Mouse (Mus musculus) cortical plate, adult 2 months (tissue): ENCODE measurements around the gene 1110051M20Rik.

ENCODE experiments used
- CTCF ChIP-seq: fragments of 200-500 bp; IDR thresholded peaks from 2 replicates; pipeline ENCODE4 v1.5.1; 2011; ENCODE audit warnings: mild to moderate bottlenecking, control low read depth, low read length; ENCODE audit not compliant: insufficient read depth; ENCODE audit errors: extremely low read depth
- POLR2A ChIP-seq: fragments of 200-500 bp; IDR thresholded peaks from 2 replicates; pipeline ENCODE4 v1.6.1; 2011; ENCODE audit warnings: mild to moderate bottlenecking, low read length, control low read depth; ENCODE audit not compliant: insufficient read depth; ENCODE audit errors: extremely low read depth

DNA sequence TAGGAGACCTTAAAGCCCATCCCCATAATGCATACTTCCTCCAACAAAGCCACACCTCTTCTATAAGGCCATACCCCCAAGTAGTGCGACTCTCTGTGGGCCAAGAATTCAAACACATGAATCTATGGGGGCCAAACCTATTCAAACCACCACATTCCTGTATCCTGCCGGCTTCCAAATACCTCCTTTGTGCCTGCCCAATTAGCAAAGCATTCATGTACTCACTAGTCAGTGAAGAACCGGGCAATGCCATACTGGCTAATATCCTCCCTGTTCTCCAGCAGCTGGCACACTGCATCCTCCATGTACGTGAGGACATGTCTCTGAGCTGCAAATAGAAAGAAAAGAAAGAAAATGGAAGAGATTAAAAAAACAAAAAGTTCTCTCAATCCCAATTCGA is 22.9 kb downstream of the 1110051M20Rik start:
- no peak for TF ChIP-seq POLR2A
- no peak for TF ChIP-seq CTCF
